Mouse (Mus musculus): Measurements from ENCODE around the gene Smad3. TPM values are rescaled to one million over a fixed set of nuclear protein-coding genes. Genes with fewer than 3 reads are reported as not detected.

Gene Smad3
- 13.2 and 14.9 TPM in 2 replicates for polyA plus RNA-seq (2015; fragmentation: Nextera tagmentation; extraction: Ambion mirVana)

- H3K4me3 ChIP-seq = peak within 1 kb of the TSS; percentile 74
- no peaks in the 10 kb centered on the region for H3K9me3 ChIP-seq
- peaks cover 65% of the 10 kb centered on the region for H3K4me1 ChIP-seq (replicated peaks)
- peak; percentile 86 for ATAC-seq (ENCODE audit: low read depth)
- under 1% methylated on average over 58 of the region's 59 CpGs for WGBS
- no peaks in the 10 kb centered on the region for H3K36me3 ChIP-seq
- H3K9ac ChIP-seq = peak within 1 kb of the TSS; percentile 85
- peaks cover 12% of the 10 kb centered on the region; the same call in 1 of the 2 replicates for H3K27me3 ChIP-seq
- peak within 1 kb of the TSS; percentile 98 for H3K4me2 ChIP-seq
- peak within 1 kb of the TSS; percentile 90 for H3K27ac ChIP-seq (replicated peaks)
These were observed at the start of gene Smad3 for GRCm38 (mm10) chr9:63757865-63758440. Gene Smad3 (minus strand): TSS chr9:63757994.

GRCm38 (mm10) chr9:63804847-63805246, 47.1 kb upstream of the Smad3 start:
- no peak overlapping the region for H3K27ac ChIP-seq (replicated peaks)
- no peak overlapping the region for H3K9ac ChIP-seq
- H3K4me3 ChIP-seq = no peak overlapping the region
- H3K4me2 ChIP-seq = no peak overlapping the region
- H3K36me3 ChIP-seq = no peaks in the 10 kb centered on the region
- H3K9me3 ChIP-seq = no peaks in the 10 kb centered on the region
- WGBS = 59% methylated on average over 3 of the region's 3 CpGs
- ATAC-seq (ENCODE audit: low read depth) = peak; percentile 23; the same call in 1 of the 2 replicates
- no peaks in the 10 kb centered on the region for H3K27me3 ChIP-seq
- H3K4me1 ChIP-seq (replicated peaks) = peaks cover 12% of the 10 kb centered on the region

- 3% methylated on average over 8 of the region's 8 CpGs for WGBS
- no peaks in the 10 kb centered on the region for H3K9me3 ChIP-seq
- H3K27ac ChIP-seq (replicated peaks) = no peak overlapping the region
- no peak overlapping the region for H3K9ac ChIP-seq
- H3K36me3 ChIP-seq = no peaks in the 10 kb centered on the region
- H3K4me2 ChIP-seq = no peak overlapping the region
- H3K27me3 ChIP-seq = no peaks in the 10 kb centered on the region
- no peak for ATAC-seq (ENCODE audit: low read depth)
- H3K4me3 ChIP-seq = no peak overlapping the region
- peaks cover 12% of the 10 kb centered on the region for H3K4me1 ChIP-seq (replicated peaks)
These were observed 45.4 kb upstream of the Smad3 start for GRCm38 (mm10) chr9:63803181-63803591.

- Histone ChIP-seq H3K27me3 (no peaks in the 10 kb centered on the region), H3K9ac (no peak overlapping the region), H3K4me3 (no peak overlapping the region), H3K36me3 (no peaks in the 10 kb centered on the region), H3K4me2 (no peak overlapping the region), H3K27ac (replicated peaks) (no peak overlapping the region), H3K9me3 (no peaks in the 10 kb centered on the region), H3K4me1 (replicated peaks) (peaks cover 12% of the 10 kb centered on the region)
- ATAC-seq (ENCODE audit: low read depth) = no peak
- 82% methylated on average over 7 of the region's 7 CpGs for WGBS
These were observed 44.7 kb upstream of the Smad3 start for GRCm38 (mm10) chr9:63802504-63802903.

- Histone ChIP-seq H3K4me2 (no peak overlapping the region), H3K27ac (replicated peaks) (no peak overlapping the region), H3K9ac (no peak overlapping the region), H3K4me1 (replicated peaks) (peaks cover 12% of the 10 kb centered on the region), H3K9me3 (no peaks in the 10 kb centered on the region), H3K36me3 (no peaks in the 10 kb centered on the region), H3K27me3 (no peaks in the 10 kb centered on the region), H3K4me3 (no peak overlapping the region)
- no peak for ATAC-seq (ENCODE audit: low read depth)
- WGBS = 64% methylated on average over 5 of the region's 5 CpGs
These were observed 44.3 kb upstream of the Smad3 start for GRCm38 (mm10) chr9:63802080-63802479.

- H3K36me3 ChIP-seq = no peaks in the 10 kb centered on the region
- H3K9me3 ChIP-seq = no peaks in the 10 kb centered on the region
- WGBS = 83% methylated on average over 3 of the region's 3 CpGs
- peaks cover 6% of the 10 kb centered on the region; the same call in 1 of the 2 replicates for H3K4me1 ChIP-seq (replicated peaks)
- H3K4me3 ChIP-seq = no peak overlapping the region
- no peaks in the 10 kb centered on the region for H3K27me3 ChIP-seq
- no peak for ATAC-seq (ENCODE audit: low read depth)
- H3K27ac ChIP-seq (replicated peaks) = no peak overlapping the region
- no peak overlapping the region for H3K9ac ChIP-seq
- H3K4me2 ChIP-seq = no peak overlapping the region
These were observed 38.6 kb upstream of the Smad3 start for GRCm38 (mm10) chr9:63796429-63796828.

- no peaks in the 10 kb centered on the region for H3K36me3 ChIP-seq
- 84% methylated on average over 10 of the region's 10 CpGs for WGBS
- no peaks in the 10 kb centered on the region for H3K27me3 ChIP-seq
- ATAC-seq (ENCODE audit: low read depth) = no peak
- H3K27ac ChIP-seq (replicated peaks) = no peak overlapping the region
- peaks cover 17% of the 10 kb centered on the region for H3K4me1 ChIP-seq (replicated peaks)
- no peak overlapping the region for H3K9ac ChIP-seq
- no peak overlapping the region for H3K4me2 ChIP-seq
- no peak overlapping the region for H3K4me3 ChIP-seq
- H3K9me3 ChIP-seq = no peaks in the 10 kb centered on the region
These were observed 36.1 kb upstream of the Smad3 start for GRCm38 (mm10) chr9:63793731-63794495.

GRCm38 (mm10) chr9:63791716-63792115, 33.9 kb upstream of the Smad3 start:
- no peak overlapping the region for H3K9ac ChIP-seq
- no peak overlapping the region for H3K27ac ChIP-seq (replicated peaks)
- 55% methylated on average over 1 of the region's 1 CpGs for WGBS
- no peaks in the 10 kb centered on the region for H3K9me3 ChIP-seq
- no peak overlapping the region for H3K4me3 ChIP-seq
- no peaks in the 10 kb centered on the region for H3K36me3 ChIP-seq
- 0 out of 2 replicates have a peak, but pooled peaks cover 4% of the 10 kb centered on the region for H3K27me3 ChIP-seq
- H3K4me2 ChIP-seq = no peak overlapping the region
- no peak for ATAC-seq (ENCODE audit: low read depth)
- H3K4me1 ChIP-seq (replicated peaks) = peaks cover 22% of the 10 kb centered on the region

GRCm38 (mm10) chr9:63791275-63791674, 33.5 kb upstream of the Smad3 start:
- 43% methylated on average over 6 of the region's 6 CpGs for WGBS
- no peaks in the 10 kb centered on the region for H3K36me3 ChIP-seq

GRCm38 (mm10) chr9:63790222-63790621, 32.4 kb upstream of the Smad3 start:
- Histone ChIP-seq H3K27ac (replicated peaks) (no peak overlapping the region), H3K9me3 (no peaks in the 10 kb centered on the region), H3K4me3 (no peak overlapping the region), H3K36me3 (no peaks in the 10 kb centered on the region), H3K4me2 (no peak overlapping the region), H3K27me3 (0 out of 2 replicates have a peak, but pooled peaks cover 4% of the 10 kb centered on the region), H3K9ac (no peak overlapping the region), H3K4me1 (replicated peaks) (peaks cover 33% of the 10 kb centered on the region)
- WGBS = 79% methylated on average over 4 of the region's 4 CpGs
- no peak for ATAC-seq (ENCODE audit: low read depth)

More at GRCm38 (mm10) chr9:63791275-63791674, 33.5 kb upstream of the Smad3 start:
- Histone ChIP-seq H3K27me3 (0 out of 2 replicates have a peak, but pooled peaks cover 4% of the 10 kb centered on the region), H3K9me3 (no peaks in the 10 kb centered on the region), H3K27ac (replicated peaks) (no peak overlapping the region), H3K4me3 (no peak overlapping the region), H3K4me2 (no peak overlapping the region), H3K4me1 (replicated peaks) (peaks cover 23% of the 10 kb centered on the region), H3K9ac (no peak overlapping the region)
- ATAC-seq (ENCODE audit: low read depth) = no peak

GRCm38 (mm10) chr9:63789386-63789785, 31.6 kb upstream of the Smad3 start:
- Histone ChIP-seq H3K9me3 (no peaks in the 10 kb centered on the region), H3K4me3 (no peak overlapping the region), H3K27me3 (0 out of 2 replicates have a peak, but pooled peaks cover 4% of the 10 kb centered on the region), H3K27ac (replicated peaks) (no peak overlapping the region), H3K4me1 (replicated peaks) (peaks cover 35% of the 10 kb centered on the region), H3K9ac (no peak overlapping the region), H3K4me2 (no peak overlapping the region), H3K36me3 (no peaks in the 10 kb centered on the region)
- ATAC-seq (ENCODE audit: low read depth) = no peak
- 46% methylated on average over 7 of the region's 7 CpGs for WGBS

GRCm38 (mm10) chr9:63787606-63788005, 29.8 kb upstream of the Smad3 start:
- Histone ChIP-seq H3K36me3 (no peaks in the 10 kb centered on the region), H3K27ac (replicated peaks) (no peak overlapping the region), H3K4me1 (replicated peaks) (peaks cover 42% of the 10 kb centered on the region), H3K9ac (no peak overlapping the region), H3K4me3 (no peak overlapping the region), H3K27me3 (0 out of 2 replicates have a peak, but pooled peaks cover 4% of the 10 kb centered on the region), H3K4me2 (no peak overlapping the region), H3K9me3 (no peaks in the 10 kb centered on the region)
- 26% methylated on average over 3 of the region's 3 CpGs for WGBS
- ATAC-seq (ENCODE audit: low read depth) = no peak
